Mouse (Mus musculus) MEL (cell line): ENCODE data around the gene Zer1. TPM values are rescaled to one million over a fixed set of nuclear protein-coding genes. Genes with fewer than 3 reads are reported as not detected.

Experiments
- DNase-seq: peaks from one replicate; pipeline ENCODE4 v3.0.0; 2011; ENCODE audit warnings: low read depth, low spot score
- H3K27ac ChIP-seq: 2 replicates; pipeline ENCODE4 v1.5.1; 2012; ENCODE audit warnings: low read depth, mild to moderate bottlenecking, control low read depth, low read length, moderate library complexity; ENCODE audit not compliant: control insufficient read depth
- H3K27me3 ChIP-seq, 2 experiments: fragments of 150-350 bp in 1 of 2; sonication (generic) in 1 of 2; 2 replicates each; pipeline ENCODE4 v1.6.1; 2012; ENCODE audit warnings: low read length in 2 of 2, mild to moderate bottlenecking in 2 of 2, improper control_type of control experiment in 1 of 2, moderate library complexity in 1 of 2; ENCODE audit not compliant: insufficient read depth in 2 of 2, control insufficient read depth in 1 of 2
- H3K36me3 ChIP-seq, 2 experiments: 2 replicates each; pipeline ENCODE4 v1.6.1; 2012 to 2014; ENCODE audit warnings: low read length in 2 of 2, improper control_type of control experiment in 1 of 2, inconsistent platforms in 1 of 2, mild to moderate bottlenecking in 1 of 2; ENCODE audit not compliant: insufficient read depth in 2 of 2, control insufficient read depth in 1 of 2
- H3K4me1 ChIP-seq, 2 experiments: fragments of 150-350 bp in 1 of 2; sonication (generic) in 1 of 2; 2 replicates each; pipeline ENCODE4 v1.6.1; 2012; ENCODE audit warnings: low read length in 2 of 2, improper control_type of control experiment in 1 of 2, mild to moderate bottlenecking in 1 of 2; ENCODE audit not compliant: insufficient read depth in 2 of 2, control insufficient read depth in 1 of 2
- H3K4me3 ChIP-seq, 2 experiments: fragments of 150-350 bp in 1 of 2; sonication (generic) in 1 of 2; 2 replicates each; pipeline ENCODE4 v1.5.1; 2012; ENCODE audit warnings: low read depth in 2 of 2, low read length in 2 of 2, mild to moderate bottlenecking in 2 of 2, moderate library complexity in 2 of 2, control low read depth in 1 of 2, improper control_type of control experiment in 1 of 2; ENCODE audit not compliant: control insufficient read depth in 1 of 2, insufficient read depth in 1 of 2
- H3K79me2 ChIP-seq: 2 replicates; pipeline ENCODE4 v1.6.1; 2012; ENCODE audit warnings: mild to moderate bottlenecking, low read length, moderate library complexity; ENCODE audit not compliant: control insufficient read depth, poor library complexity, insufficient read depth
- H3K9ac ChIP-seq: 2 replicates; pipeline ENCODE4 v1.6.1; 2012; ENCODE audit warnings: low read depth, mild to moderate bottlenecking, control low read depth, low read length, moderate library complexity; ENCODE audit not compliant: control insufficient read depth, poor library complexity, severe bottlenecking
- H3K9me3 ChIP-seq: fragments of 150-350 bp; sonication (generic); replicated peaks from 2 replicates; pipeline ENCODE4 v1.6.1; 2012; ENCODE audit warnings: mild to moderate bottlenecking, low read length, improper control_type of control experiment, moderate library complexity; ENCODE audit not compliant: insufficient read depth
- CTCF ChIP-seq, 3 experiments: IDR thresholded peaks in 2 of 3; conservative IDR thresholded peaks in 1 of 3; 2 replicates each; pipeline ENCODE4 v1.5.1; 2011 to 2012; ENCODE audit warnings: low read length in 3 of 3, low read depth in 2 of 3, mild to moderate bottlenecking in 2 of 3, improper control_type of control experiment in 1 of 3, inconsistent platforms in 1 of 3, mixed read lengths in 1 of 3, moderate library complexity in 1 of 3; ENCODE audit not compliant: control insufficient read depth in 1 of 3, insufficient read depth in 1 of 3, poor library complexity in 1 of 3, severe bottlenecking in 1 of 3
- EP300 ChIP-seq, 2 experiments: IDR thresholded peaks; 2 replicates each; pipeline ENCODE4 v1.6.1; 2011; ENCODE audit warnings: improper control_type of control experiment in 2 of 2, low read length in 2 of 2, low read depth in 1 of 2, mild to moderate bottlenecking in 1 of 2
- ETS1 ChIP-seq: IDR thresholded peaks from 2 replicates; pipeline ENCODE4 v1.6.1; 2012; ENCODE audit warnings: low read depth, mild to moderate bottlenecking, inconsistent platforms, low read length, improper control_type of control experiment, moderate library complexity
- HCFC1 ChIP-seq: IDR thresholded peaks from 2 replicates; pipeline ENCODE4 v1.6.1; 2012; ENCODE audit warnings: low read depth, mild to moderate bottlenecking, inconsistent platforms, low read length, improper control_type of control experiment, moderate library complexity
- MAX ChIP-seq: IDR thresholded peaks from 2 replicates; pipeline ENCODE4 v1.6.1; 2011; ENCODE audit warnings: low read length, improper control_type of control experiment
- MAZ ChIP-seq: IDR thresholded peaks from 2 replicates; pipeline ENCODE4 v1.6.1; 2012; ENCODE audit warnings: low read depth, mild to moderate bottlenecking, inconsistent platforms, low read length, improper control_type of control experiment
- MEF2A ChIP-seq: IDR thresholded peaks from 2 replicates; pipeline ENCODE4 v1.6.1; 2014; ENCODE audit warnings: low read depth, mild to moderate bottlenecking, inconsistent platforms, low read length, improper control_type of control experiment; ENCODE audit not compliant: poor library complexity, insufficient replicate concordance, severe bottlenecking; ENCODE audit errors: extremely low read depth
- MXI1 ChIP-seq: IDR thresholded peaks from 2 replicates; pipeline ENCODE4 v1.6.1; 2011; ENCODE audit warnings: mild to moderate bottlenecking, low read depth, low read length, improper control_type of control experiment
- NELFE ChIP-seq: IDR thresholded peaks from 2 replicates; pipeline ENCODE4 v1.6.1; 2011; ENCODE audit warnings: low read depth, low read length, improper control_type of control experiment
- NRF1 ChIP-seq: IDR thresholded peaks from 2 replicates; pipeline ENCODE4 v1.6.1; 2014; ENCODE audit warnings: low read depth, mild to moderate bottlenecking, inconsistent platforms, low read length, improper control_type of control experiment, moderate library complexity; ENCODE audit not compliant: poor library complexity, insufficient read depth, severe bottlenecking
- POLR2A ChIP-seq, 2 experiments: IDR thresholded peaks; 2 replicates each; pipeline ENCODE4 v1.6.1; 2011 to 2012; ENCODE audit warnings: low read length in 2 of 2, mild to moderate bottlenecking in 2 of 2, control low read depth in 1 of 2, improper control_type of control experiment in 1 of 2, low read depth in 1 of 2, moderate library complexity in 1 of 2; ENCODE audit not compliant: control insufficient read depth in 1 of 2, insufficient read depth in 1 of 2, poor library complexity in 1 of 2
- POLR2AphosphoS2 ChIP-seq: IDR thresholded peaks from 2 replicates; pipeline ENCODE4 v1.6.1; 2011; ENCODE audit warnings: low read length, improper control_type of control experiment
- POLR2AphosphoS5 ChIP-seq: IDR thresholded peaks from 2 replicates; pipeline ENCODE4 v1.6.1; 2012; ENCODE audit warnings: low read depth, borderline replicate concordance, mild to moderate bottlenecking, inconsistent platforms, low read length, moderate library complexity, mixed read lengths
- RAD21 ChIP-seq: IDR thresholded peaks from 2 replicates; pipeline ENCODE4 v1.6.1; 2011; ENCODE audit warnings: mild to moderate bottlenecking, low read depth, low read length, improper control_type of control experiment
- SIN3A ChIP-seq: IDR thresholded peaks from 2 replicates; pipeline ENCODE4 v1.6.1; 2012; ENCODE audit warnings: low read length, improper control_type of control experiment, inconsistent platforms
- SMC3 ChIP-seq: IDR thresholded peaks from 2 replicates; pipeline ENCODE4 v1.6.1; 2011; ENCODE audit warnings: low read depth, low read length, improper control_type of control experiment
- TBP ChIP-seq: IDR thresholded peaks from 2 replicates; pipeline ENCODE4 v1.8.0; 2011; ENCODE audit warnings: low read depth, low read length, improper control_type of control experiment
- TCF12 ChIP-seq: IDR thresholded peaks from 2 replicates; pipeline ENCODE4 v1.6.1; 2014; ENCODE audit warnings: low read depth, mild to moderate bottlenecking, inconsistent platforms, low read length, improper control_type of control experiment, moderate library complexity
- USF1 ChIP-seq: IDR thresholded peaks from 2 replicates; pipeline ENCODE4 v1.6.1; 2014; ENCODE audit warnings: low read depth, mild to moderate bottlenecking, inconsistent platforms, low read length, improper control_type of control experiment, moderate library complexity
- ZC3H11A ChIP-seq: IDR thresholded peaks from 2 replicates; pipeline ENCODE4 v1.6.1; 2012; ENCODE audit warnings: low read depth, mild to moderate bottlenecking, inconsistent platforms, low read length, improper control_type of control experiment
- ZMIZ1 ChIP-seq: IDR thresholded peaks from 2 replicates; pipeline ENCODE4 v1.6.1; 2012; ENCODE audit warnings: low read depth, mild to moderate bottlenecking, inconsistent platforms, low read length, improper control_type of control experiment, moderate library complexity
- polyA plus RNA-seq, 2 experiments: library from polyadenylated mRNA; stranded (reverse) in 1 of 2; unstranded in 1 of 2; fragments of >175 nt in 1 of 2; fragments of >200 nt in 1 of 2; gene quantifications; 2 replicates each; pipeline versions ENCODE4 v1.2.1 to v1.2.4; 2012; ENCODE audit warnings: low replicate concordance in 2 of 2, low read depth in 1 of 2; ENCODE audit not compliant: insufficient read length in 2 of 2, insufficient read depth in 1 of 2, missing spikeins in 1 of 2
- total RNA-seq: library from RNA; depleted of rRNA; stranded (reverse); fragments of 300-350 nt; gene quantifications from 2 replicates; pipeline ENCODE4 v1.2.3, GENCODE M21; 2012

Gene Zer1
- total and polyA plus RNA-seq, 3 experiments = 3.9 to 14.0 TPM; not detected in 1

DNA sequence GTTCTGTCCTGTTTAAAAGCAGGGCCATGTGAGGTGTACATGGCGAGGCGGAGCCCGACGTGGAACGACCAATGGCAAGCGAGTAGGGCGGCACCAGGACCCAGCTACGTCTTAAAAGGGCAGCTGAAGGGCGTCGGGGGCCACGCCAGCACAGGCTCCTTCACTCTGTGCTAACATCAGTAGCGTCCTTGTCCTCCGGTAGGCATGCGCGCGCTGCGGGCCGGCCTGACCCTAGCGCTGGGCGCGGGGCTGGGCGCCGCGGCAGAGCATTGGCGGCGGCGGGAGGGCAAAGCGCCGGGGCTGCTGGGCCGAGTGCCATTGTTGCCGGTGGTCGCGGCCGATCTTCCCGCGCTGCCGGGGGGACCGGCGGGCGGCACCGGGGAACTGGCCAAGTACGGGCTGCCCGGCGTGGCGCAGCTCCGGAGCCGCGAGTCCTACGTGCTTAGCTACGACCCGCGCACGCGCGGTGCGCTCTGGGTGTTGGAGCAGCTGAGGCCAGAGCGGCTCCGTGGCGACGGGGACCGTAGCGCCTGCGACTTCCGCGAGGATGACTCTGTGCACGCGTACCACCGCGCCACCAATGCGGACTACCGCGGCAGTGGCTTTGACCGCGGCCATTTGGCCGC lies 47.1 kb upstream of the Zer1 start, which contains the start of gene Endog:
Gene Endog, plus strand, starts transcription at position 123 of the 626 bp plus-strand sequence.
- TF ChIP-seq MAZ (0 out of 2 replicates have a peak, but pooled peaks have one; percentile 31), NELFE (peak; percentile 99), HCFC1 (peak; percentile 63), ZMIZ1 (peak; percentile 98), USF1 (peak; percentile 43; the same call in 1 of the 2 replicates), ETS1 (no peak), NRF1 (peak; percentile 82), MXI1 (peak; percentile 78), POLR2AphosphoS5 (no peak), MAX (peak; percentile 45; the same call in 1 of the 2 replicates), EP300 (IDR thresholded peaks at IDR 0.05; ENCODE audit: low read depth in 1 of 2, low read length in 2 of 2) (0 out of 4 replicates have a peak, but pooled peaks of 1 of the 2 experiments have one; percentile 2), POLR2A (IDR thresholded peaks at IDR 0.05; ENCODE audit: control insufficient read depth in 1 of 2, insufficient read depth in 1 of 2, low read depth in 1 of 2, low read length in 2 of 2, poor library complexity in 1 of 2) (peak; percentile 94 to 98), TCF12 (peak; percentile 48; the same call in 1 of the 2 replicates), CTCF (IDR thresholded peaks at IDR 0.05 in 2 of 3, conservative IDR thresholded peaks at IDR 0.05 in 1 of 3; ENCODE audit: control insufficient read depth in 1 of 3, insufficient read depth in 1 of 3, low read depth in 2 of 3, low read length in 3 of 3, poor library complexity in 1 of 3, severe bottlenecking in 1 of 3) (no peak), ZC3H11A (no peak), SIN3A (peak; percentile 59; the same call in 1 of the 2 replicates), POLR2AphosphoS2 (peak; percentile 91), MEF2A (no peak), TBP (peak; percentile 96)

DNA sequence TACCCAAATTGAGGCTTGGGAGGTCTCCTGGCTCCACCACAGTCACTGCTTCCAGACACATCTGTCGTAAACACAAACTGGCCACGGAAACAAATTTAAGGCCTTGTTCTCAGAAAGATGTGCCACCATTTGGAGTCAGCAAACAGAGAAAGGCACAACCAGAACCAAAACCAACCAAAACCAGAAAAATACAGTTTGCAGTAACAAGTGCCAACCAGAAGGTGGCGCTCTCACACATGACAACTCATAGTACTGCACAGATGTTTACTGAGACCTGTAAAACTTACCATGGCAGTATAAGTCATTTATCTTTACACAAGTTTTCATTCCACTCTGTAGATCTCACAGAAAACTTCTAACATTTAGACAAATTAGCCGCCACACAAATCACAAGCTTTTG lies 42.3 kb upstream of the Zer1 start:
- no peak overlapping the region for H3K9ac ChIP-seq
- H3K4me3 ChIP-seq = no peak overlapping the region
- TF ChIP-seq RAD21 (peak; percentile 25), SMC3 (peak; percentile 41), CTCF (IDR thresholded peaks at IDR 0.05 in 2 of 3, conservative IDR thresholded peaks at IDR 0.05 in 1 of 3; ENCODE audit: control insufficient read depth in 1 of 3, insufficient read depth in 1 of 3, low read depth in 2 of 3, low read length in 3 of 3, poor library complexity in 1 of 3, severe bottlenecking in 1 of 3) (peak; percentile 39 to 57 (median 56)), NELFE (no peak)
- H3K4me1 ChIP-seq = no peaks in the 10 kb centered on the region
- peak; percentile 66 for DNase-seq
- H3K27ac ChIP-seq = no peak overlapping the region
- no peaks in the 10 kb centered on the region for H3K9me3 ChIP-seq
- H3K79me2 ChIP-seq = no peaks in the 10 kb centered on the region; the same call in 1 of the 2 replicates
- no peaks in the 10 kb centered on the region for H3K36me3 ChIP-seq
- H3K27me3 ChIP-seq = peaks cover 0 to 2% of the 10 kb centered on the region in 2 experiments; a peak in 1 of 4 replicates

More for the DNA sequence above, 47.1 kb upstream of the Zer1 start, which contains the start of gene Endog:
- H3K27ac ChIP-seq = peak within 1 kb of the TSS; percentile 48
- peak; percentile 94 for DNase-seq
- peak within 1 kb of the TSS; percentile 64 to 78 for H3K4me3 ChIP-seq
- H3K79me2 ChIP-seq = peaks cover 3% of the 10 kb centered on the region; the same call in 1 of the 2 replicates
- no peaks in the 10 kb centered on the region for H3K4me1 ChIP-seq
- H3K27me3 ChIP-seq = no peaks in the 10 kb centered on the region
- H3K9ac ChIP-seq = peak within 1 kb of the TSS; percentile 81
- peaks cover 0 to 2% of the 10 kb centered on the region in 2 experiments; a peak in 2 of 4 replicates for H3K36me3 ChIP-seq
- no peaks in the 10 kb centered on the region for H3K9me3 ChIP-seq
